Mouse (Mus musculus) layer of hippocampus, adult 18-20 months (tissue): Measurements from ENCODE around the gene Slc27a2. TPM values are rescaled to one million over a fixed set of nuclear protein-coding genes. Genes with fewer than 3 reads are reported as not detected.
"Not testable (repeated sequence)": the region's sequence is repeated elsewhere in the genome, so short reads cannot be mapped to it uniquely, and the experiment has no call there.

Source experiments
- DNase-seq, 2 experiments: peaks; one replicate each; pipeline ENCODE4 v3.0.0; 2022; ENCODE audit warnings: low spot score in 2 of 2
- total RNA-seq, 2 experiments: library from RNA; stranded (reverse); gene quantifications; 2 replicates each; pipeline ENCODE4 v1.2.3; 2021

The Slc27a2 gene
- total RNA-seq, 2 experiments from 2014 or later: 13.9 to 14.2 TPM

DNA sequence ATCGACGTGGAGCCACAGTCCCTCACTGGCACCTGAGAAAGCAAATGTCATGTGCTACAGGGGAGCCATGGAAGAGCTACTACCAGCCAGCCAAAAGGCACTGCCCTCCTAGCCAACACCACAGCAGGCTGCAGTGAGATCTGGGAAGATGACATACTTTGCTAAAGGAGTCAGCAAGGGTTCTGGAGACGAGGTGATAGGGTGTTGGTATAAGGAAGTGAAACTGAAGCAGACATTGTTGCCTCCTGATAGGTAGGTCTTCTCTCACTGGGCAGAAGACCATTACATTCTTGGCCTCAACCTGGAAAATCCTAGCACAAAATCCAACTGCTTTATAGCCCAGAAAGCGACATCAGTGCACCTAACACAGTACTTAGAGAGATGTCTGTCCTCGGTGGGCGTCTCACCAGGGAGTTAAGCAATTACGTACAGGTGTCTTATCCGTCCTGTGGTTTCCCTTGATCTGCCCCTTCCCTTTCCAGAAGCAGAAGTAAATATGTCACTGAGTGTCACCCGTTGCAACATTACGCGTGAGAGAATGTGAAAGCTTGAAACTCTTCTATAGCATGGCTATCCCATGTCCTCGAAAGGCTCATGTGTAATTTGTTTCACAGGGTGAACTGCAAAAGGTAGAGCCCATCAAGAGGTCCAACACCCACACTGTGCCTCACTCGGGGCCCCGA lies 49.9 kb downstream of the Slc27a2 start:
- DNase-seq: no peak

GRCm38 (mm10) chr2:126606061-126606687 lies 54.0 kb downstream of the Slc27a2 start:
- no peak for DNase-seq

GRCm38 (mm10) chr2:126606688-126607062 lies 54.5 kb downstream of the Slc27a2 start:
- no peak for DNase-seq

GRCm38 (mm10) chr2:126607553-126608203 lies 55.5 kb downstream of the Slc27a2 start:
- DNase-seq: no peak

- not testable (repeated sequence) for DNase-seq
Measured at GRCm38 (mm10) chr2:126609600-126609999, 57.4 kb downstream of the Slc27a2 start.

- no peak for DNase-seq
Measured at GRCm38 (mm10) chr2:126615355-126615754, 63.1 kb downstream of the Slc27a2 start.

DNA sequence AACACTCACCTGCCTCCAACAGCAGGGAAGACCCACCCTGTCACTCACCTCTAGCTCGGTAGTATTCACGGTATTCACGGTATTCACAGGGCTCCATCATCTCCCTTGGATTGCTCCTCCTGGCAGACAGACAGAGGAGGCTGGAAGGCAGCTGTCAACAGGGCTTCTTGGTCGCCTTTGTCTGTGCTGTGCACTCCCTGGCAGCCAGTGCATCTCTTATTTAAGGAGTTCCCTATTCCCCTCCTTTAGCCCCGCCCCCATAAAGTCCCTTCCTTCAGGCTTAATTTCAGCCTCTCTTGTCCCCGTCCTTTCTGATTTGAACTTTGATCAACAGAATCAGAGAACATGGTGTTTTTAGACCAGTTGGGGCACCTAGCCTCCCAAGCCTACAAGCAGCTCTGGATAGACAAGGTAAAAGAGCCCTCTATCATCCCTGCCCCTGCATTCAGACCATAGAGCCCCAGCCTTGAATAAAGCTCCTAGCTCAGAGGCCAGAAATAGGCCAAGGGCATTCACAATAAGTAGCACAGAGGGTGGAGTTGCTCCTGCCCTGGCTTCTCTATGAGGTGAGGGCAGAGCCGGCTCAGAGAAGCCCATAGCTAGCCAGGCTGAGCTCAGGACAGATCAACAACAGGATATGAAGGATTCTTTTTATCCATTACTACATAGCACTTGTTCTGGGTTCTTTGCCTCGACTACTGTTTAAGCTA lies 66.4 kb downstream of the Slc27a2 start:
- DNase-seq: no peak

GRCm38 (mm10) chr2:126619249-126619704 lies 67.1 kb downstream of the Slc27a2 start, which contains the start of gene Hdc:
TSS of gene Hdc (minus strand) at chr2:126619299.
- no peak for DNase-seq

DNA sequence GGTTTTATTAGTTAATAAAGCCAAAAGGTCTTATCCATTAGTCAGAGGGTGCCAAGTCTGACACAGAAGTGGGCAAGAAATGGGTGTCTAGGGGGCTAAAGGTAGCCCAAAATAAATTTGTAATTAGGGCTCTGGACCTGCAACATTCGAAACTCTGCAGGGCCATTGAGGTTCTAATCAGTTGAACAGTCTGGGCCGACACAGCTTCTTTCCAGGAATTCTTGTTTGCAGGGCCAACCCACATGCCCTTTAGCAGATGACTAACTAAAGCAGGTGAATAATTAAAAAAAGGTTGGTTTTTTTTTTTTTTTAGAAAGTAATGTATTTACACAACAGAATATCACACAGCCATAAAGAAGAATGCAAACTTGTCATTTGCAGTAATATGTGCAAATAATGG lies 70.2 kb downstream of the Slc27a2 start:
- DNase-seq: no peak

DNA sequence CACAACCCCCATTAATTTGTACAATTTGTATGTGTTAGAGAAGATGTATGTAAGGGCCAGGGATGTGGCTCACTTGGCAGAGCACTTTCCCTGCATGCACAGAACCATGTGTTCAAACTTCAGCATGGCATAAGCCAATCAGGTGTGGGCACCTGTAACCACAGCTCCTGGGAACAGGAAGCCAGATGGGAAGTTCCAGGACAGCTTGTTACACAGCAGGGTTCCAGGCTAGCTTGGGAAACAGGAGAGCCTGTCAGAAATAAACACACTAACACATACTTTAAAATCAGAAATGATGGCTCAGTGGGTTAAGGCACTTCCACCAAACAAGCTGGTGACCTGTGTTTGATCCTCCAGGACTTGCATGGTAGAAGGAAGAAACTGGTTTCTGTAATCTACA lies 70.9 kb downstream of the Slc27a2 start:
- no peak for DNase-seq

DNA sequence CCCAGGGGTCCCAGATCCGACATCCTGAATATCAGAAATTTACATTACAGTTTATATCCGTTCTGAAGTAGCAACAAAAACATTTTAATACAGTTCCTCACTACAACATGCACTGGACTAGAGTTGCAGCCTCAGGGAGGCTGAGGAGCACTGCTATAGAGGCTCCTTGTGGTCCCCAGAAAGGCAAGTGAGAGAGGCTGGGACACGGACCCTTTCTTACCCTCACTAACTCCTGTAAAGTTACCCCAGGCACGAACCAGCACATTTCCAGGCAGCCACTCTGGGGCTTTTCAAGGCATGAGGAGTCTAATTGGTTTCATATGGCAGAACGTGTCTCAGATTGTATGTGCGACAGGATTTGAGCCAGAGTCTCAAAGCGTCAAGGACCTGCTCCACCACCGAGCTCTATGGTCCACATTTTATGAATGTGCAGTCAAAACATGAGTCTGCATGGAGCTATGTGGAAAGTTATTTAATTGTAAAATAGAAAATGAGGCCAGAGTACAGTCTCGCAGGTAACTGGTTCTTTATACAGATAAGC lies 76.3 kb downstream of the Slc27a2 start:
- no peak for DNase-seq

GRCm38 (mm10) chr2:126633165-126633564 lies 81.0 kb downstream of the Slc27a2 start:
- no peak for DNase-seq

DNA sequence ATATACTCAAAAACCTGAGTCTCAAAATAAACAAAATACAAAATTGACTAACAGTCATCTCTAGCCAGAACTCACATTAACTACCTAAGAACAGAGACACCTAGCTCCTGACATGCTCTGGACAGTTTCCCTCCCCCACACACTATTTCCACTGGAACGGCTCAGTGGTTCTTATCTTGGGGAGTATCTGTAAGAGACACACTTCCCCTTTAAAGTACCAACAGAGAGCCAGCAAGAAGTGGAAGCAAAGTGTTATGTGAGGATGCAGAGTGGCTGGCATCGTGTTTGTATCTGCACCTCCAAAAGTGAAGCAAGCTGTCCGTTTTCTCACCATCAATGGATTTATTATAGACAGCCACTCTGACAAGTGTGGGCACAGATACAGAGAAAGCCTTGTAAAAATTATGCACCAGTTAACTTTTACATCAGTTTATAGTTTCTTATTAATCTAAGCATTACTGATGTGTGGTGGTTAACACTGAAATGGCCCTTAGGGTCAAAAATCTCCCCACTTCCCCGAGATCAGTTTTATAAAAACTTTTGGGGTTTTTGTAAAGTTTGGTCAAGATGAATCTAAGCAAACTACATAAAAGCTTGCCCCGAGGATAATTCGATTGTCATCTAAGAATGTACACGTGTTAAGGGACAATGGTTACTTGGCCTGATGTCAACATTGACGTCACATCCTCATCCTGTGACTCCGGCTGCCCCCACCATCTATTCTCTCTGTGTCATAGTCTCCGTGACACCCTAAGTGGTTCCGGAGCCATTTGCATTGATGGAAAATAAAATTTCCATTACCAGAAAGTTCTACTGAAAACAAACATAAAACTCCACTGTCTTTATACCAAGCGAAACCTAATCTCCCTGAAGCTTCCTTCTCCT lies 84.0 kb downstream of the Slc27a2 start:
- DNase-seq: no peak

Other genes starting within 250 kb of the Slc27a2 start
- not detected for gene Atp8b4, start 51.7 kb upstream of the Slc27a2 start, total RNA-seq
- gene Hdc, start 66.9 kb downstream of the Slc27a2 start, total RNA-seq: 1 to 10 TPM; 1.2 to 2.2 TPM
- 10 to 100 TPM; 15.4 to 19.6 TPM for gene Gabpb1, start 123.9 kb downstream of the Slc27a2 start, total RNA-seq
- 10 to 100 TPM; 51.3 to 55.4 TPM for gene Usp8, start 154.9 kb downstream of the Slc27a2 start, total RNA-seq
- 1 to 10 TPM; 2.0 to 2.5 TPM for gene Usp50, start 231.1 kb downstream of the Slc27a2 start, total RNA-seq